Mouse (Mus musculus) yolk sac, embryonic 10.5 days (tissue): ENCODE measurements around the gene Trpt1.

Experiments used
- DNase-seq: peaks from one replicate; pipeline ENCODE4 v3.0.0-alpha.2; 2017; ENCODE audit warnings: low spot score

The Trpt1 gene

DNA sequence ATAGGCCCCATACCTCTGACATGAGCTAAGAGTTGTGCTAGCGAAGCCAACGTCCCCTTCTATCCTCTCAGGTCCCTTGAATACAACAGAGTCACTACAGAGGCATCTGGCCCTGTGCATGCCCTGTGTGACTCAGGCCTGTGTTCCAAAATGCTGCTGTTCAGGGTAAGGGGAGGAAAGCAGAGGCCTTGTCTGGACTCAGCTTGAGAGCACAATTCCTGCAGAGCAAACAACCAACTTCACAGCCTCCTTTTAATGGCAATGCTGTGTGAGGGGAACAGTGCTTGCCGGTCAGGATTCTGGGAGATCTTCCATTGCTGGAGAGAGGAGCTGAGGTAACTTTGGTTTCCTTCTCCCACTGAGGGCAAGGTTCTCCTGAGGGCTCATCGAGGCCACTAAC is 48.3 kb downstream of the Trpt1 start:
- DNase-seq = no peak

GRCm38 (mm10) chr19:7044706-7045105 is 48.8 kb downstream of the Trpt1 start:
- no peak for DNase-seq
